Mouse (Mus musculus) left cerebral cortex, postnatal 10 days (tissue): ENCODE measurements around the gene Gm14403. TPM values are rescaled to one million over a fixed set of nuclear protein-coding genes. Genes with fewer than 3 reads are reported as not detected.
"Not testable (repeated sequence)": the region's sequence is repeated elsewhere in the genome, so short reads cannot be mapped to it uniquely, and the experiment has no call there.

Source experiments
- DNase-seq, 2 experiments: peaks; one replicate each; pipeline ENCODE4 v3.0.0; 2021 to 2022; ENCODE audit warnings: low spot score in 2 of 2, mixed read lengths in 1 of 2; ENCODE audit errors: extremely low spot score in 1 of 2
- intact Hi-C: fragments of 180-260 bp; cut with DNase I; formaldehyde crosslinking; loops from one replicate; pipeline ENCODE4 v1.15.1; 2025
- total RNA-seq, 2 experiments: library from RNA; stranded (reverse); gene quantifications; 2 replicates each; pipeline ENCODE4 v1.2.3; 2021

Gm14403 gene
- total RNA-seq, 2 experiments from 2014 or later = 21.1 to 22.0 TPM

GRCm38 (mm10) chr2:177537717-177538116 lies 39.7 kb downstream of the Gm14403 start:
- intact Hi-C loops, DNase-seq: not testable (repeated sequence)

DNA sequence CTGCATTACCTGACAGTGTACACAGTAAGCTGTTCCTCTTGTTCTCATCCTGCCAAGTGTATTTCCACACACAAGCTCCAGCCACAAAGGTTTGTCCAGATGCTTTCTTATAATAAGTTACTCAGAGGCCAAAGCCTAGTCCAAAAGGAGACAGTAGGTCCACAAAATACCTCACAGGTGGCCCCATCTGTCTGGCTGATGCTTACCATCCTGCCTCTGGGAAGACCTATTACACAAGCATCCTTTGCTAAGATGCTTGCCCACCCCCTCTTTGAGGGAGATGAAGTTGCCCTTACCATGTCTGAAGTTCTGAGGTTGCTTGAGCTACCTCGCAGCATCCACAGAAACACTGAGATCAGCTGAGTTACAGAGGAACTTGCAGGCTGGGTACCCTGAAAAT lies 57.2 kb downstream of the Gm14403 start:
- DNase-seq, intact Hi-C loops: not testable (repeated sequence)

Other genes with a start within 250 kb of the Gm14403 start
- gene Gm14409, start 231.2 kb upstream of the Gm14403 start, total RNA-seq = 1 to 10 TPM; 1.5 to 1.8 TPM
- gene Gm14412, start 173.9 kb upstream of the Gm14403 start, total RNA-seq = 1 to 10 TPM; 1.9 to 2.0 TPM
- 10 to 100 TPM; 28.4 to 30.6 TPM for gene Gm14418, start 99.9 kb upstream of the Gm14403 start, total RNA-seq
- 10 to 100 TPM; 17.7 to 19.2 TPM for gene Zfp970, start 33.5 kb upstream of the Gm14403 start, total RNA-seq
- under 1 TPM in 1 of 2 experiments, not detected in 1; 0.28 TPM for gene Gm14406, start 80.0 kb downstream of the Gm14403 start, total RNA-seq